Mouse (Mus musculus): ENCODE data around the gene Plxna1.

The Plxna1 gene

DNA sequence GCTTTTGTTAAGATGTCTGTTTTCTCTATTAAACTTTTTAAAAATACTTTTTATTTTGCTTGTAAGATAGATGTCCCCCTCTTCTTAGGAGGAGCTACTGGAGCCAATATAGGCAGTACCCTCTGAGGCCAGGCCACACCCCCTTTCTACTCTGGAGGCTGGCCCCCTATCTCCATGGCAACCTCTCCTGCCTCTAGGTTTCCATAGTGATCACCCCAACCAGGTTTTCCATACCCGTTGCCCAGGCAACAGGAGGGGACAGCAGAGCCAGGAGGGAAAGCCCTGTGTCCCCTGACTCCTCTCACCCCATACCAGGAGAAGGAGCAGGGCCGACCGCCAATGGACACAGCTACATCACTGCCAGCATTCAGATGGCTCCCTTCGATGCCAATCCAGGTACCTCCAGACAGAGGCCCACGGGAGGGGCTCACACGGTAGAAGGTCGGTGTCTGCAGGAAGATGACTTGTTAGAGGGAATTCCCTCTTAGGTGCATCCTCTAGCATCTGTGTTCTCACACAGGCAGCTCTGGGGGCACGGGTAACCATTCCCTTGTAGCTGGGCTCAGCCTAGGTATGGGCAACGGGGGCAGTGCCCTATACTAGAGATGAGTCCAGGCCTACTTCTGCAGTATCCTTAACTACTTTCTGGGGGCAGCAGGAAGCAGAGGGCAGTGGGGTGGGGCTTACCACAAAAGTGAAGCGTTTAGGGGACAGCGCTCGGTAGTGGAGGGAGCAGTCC lies 28.3 kb downstream of the Plxna1 start:
- DNase-seq (ENCODE audit: low read depth, low spot score) = peak; percentile 83

DNA sequence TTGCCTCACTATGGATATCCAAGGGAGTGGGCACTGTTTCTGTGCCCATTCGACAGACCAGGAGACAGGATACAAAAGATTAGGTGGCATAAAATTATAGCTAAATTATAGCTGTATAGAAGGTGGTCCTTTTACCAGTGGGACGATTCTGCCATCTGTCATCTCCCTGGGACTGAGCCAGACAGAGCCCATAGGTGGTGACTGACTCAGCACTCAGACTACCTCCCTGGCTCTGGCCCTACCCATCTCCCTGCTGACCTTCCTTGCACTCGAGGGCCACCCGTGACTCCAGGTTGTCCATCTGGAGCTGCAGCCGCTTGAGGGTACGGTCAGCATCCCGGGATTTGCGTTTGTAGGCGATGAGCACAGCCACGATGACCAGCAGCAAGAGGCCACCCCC lies 31.5 kb downstream of the Plxna1 start:
- no peak for DNase-seq (ENCODE audit: low read depth, low spot score)

DNA sequence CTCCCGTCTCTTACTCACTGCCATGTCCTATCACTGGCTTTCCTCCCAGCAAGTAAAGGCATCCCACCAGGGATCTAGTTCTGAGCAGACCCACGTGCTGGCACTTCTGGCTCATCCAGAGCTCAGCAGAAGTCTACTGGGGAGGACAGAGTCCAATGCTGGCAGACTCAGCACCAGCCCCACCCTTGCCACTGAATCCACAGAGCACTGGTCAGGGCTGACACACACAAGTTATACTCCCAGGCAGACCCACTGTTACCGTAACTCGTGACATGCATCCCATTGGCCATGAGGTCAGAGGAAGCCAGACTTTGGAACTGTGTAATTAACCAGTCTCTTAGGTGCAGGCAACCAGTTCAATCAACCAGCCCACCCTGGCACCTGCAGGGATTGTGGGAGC lies 33.8 kb downstream of the Plxna1 start:
- no peak for DNase-seq (ENCODE audit: low read depth, low spot score)

DNA sequence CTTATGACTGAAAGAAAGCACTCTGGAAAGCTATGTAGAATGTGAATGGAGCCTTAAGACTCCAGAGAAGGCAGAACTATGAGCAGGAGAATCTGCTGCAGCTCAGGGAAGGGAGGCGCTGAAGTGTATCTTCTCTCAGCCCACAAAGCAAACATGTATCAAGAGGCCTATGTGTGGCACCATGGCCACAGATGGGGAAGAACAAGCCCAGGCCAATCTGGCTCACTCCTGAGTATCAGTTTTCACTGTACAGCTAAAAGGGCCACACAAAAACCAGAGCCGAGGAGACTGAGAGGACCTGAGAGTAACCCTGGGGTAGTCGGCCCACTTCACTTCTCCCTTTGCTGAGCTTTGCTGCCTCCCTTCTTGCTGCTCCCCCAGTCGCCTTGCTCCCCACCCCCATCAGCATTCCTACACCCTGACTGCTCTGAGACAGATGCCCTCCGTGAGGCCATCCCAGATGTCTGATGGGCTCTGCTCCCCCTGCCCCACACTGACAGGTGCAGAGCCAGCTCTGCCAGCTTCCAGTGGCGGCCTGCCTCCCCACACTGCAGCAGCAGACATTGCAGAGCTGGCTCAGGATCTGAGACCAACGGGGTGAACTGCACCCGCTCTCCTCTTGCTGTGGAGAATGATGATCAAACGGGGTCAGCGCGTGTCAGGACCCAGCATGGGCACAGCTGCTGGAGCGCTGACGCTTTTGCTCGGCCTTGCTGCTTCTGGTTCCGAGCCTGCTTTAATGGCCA lies 34.5 kb downstream of the Plxna1 start:
- no peak for DNase-seq (ENCODE audit: low read depth, low spot score)

DNA sequence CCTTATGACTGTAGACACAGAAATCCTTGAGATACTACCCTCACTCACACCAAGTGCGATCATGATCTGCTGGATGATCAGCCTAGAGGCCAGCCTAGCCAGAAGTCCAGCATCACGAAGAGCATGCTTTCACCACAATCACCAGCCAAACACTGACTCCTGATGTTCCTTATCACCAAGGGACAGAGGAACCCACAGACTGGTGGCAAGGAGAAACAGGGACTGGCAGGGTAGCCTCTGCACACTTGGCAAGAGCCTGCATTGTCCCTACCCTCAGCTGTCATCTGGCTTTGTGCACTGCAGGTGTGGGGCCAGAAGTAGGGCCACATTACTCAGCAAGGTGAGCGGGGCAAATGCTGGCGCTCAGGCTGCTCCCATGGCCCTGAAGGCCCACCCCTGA lies 37.6 kb downstream of the Plxna1 start:
- no peak for DNase-seq (ENCODE audit: low read depth, low spot score)

DNA sequence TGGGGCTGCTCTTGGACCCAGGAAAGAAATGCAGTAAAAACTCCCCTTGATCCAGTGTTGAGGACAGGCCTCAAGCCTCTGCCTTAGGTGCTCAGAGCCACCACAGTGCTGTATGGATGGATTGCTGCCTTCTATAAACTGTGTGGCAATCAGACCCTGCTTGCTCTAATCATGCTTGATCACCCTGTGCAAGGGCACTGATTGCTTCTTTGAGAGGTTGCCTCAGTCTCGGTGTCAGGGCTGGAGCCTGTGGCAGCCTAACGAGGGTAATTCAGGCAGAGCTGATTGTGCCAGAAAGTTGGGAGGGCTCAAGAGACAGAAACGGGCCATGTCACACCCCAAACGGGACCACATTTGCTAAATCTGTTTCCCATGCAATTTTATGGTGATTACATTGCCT lies 47.2 kb downstream of the Plxna1 start:
- DNase-seq (ENCODE audit: low read depth, low spot score) = no peak

DNA sequence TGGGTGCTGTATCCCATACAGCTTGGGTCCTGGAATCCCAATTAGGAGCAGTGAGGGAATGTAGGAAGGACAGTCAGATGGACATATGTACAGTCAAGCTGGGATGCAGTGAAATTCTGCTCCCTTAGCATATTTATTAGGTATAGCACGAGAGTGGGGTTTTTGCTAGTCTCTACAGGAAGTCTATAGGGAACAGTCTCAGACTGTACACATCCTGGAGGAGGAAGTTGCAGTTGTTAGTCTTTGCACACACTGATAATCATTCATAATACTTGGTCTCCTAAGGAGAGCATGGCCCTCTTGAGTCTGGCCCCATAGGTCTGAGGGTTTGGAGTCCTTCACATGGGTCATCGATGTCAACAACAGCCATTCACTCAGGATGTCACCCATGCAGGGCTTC lies 50.9 kb downstream of the Plxna1 start:
- no peak for DNase-seq (ENCODE audit: low read depth, low spot score)

DNA sequence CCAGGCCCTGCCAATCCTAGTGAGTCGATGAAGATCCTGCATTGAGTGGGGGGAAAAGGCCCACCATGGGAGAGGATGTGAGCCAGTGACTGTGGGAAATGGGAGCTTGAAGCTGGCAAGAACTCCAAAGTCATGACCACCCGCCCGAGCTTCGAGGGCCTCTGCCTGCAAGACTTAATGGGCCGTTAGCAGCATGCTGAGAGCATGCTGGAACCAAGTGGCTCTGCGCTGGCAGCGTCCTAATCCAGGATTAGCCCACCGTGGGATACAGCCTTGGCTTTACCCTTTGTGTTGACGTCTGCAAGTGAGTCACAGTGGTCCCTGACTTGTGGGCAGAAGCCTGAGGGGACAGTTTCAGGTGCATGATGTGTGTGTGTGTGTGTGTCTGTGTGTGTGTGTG lies 52.2 kb downstream of the Plxna1 start:
- DNase-seq (ENCODE audit: low read depth, low spot score) = no peak

DNA sequence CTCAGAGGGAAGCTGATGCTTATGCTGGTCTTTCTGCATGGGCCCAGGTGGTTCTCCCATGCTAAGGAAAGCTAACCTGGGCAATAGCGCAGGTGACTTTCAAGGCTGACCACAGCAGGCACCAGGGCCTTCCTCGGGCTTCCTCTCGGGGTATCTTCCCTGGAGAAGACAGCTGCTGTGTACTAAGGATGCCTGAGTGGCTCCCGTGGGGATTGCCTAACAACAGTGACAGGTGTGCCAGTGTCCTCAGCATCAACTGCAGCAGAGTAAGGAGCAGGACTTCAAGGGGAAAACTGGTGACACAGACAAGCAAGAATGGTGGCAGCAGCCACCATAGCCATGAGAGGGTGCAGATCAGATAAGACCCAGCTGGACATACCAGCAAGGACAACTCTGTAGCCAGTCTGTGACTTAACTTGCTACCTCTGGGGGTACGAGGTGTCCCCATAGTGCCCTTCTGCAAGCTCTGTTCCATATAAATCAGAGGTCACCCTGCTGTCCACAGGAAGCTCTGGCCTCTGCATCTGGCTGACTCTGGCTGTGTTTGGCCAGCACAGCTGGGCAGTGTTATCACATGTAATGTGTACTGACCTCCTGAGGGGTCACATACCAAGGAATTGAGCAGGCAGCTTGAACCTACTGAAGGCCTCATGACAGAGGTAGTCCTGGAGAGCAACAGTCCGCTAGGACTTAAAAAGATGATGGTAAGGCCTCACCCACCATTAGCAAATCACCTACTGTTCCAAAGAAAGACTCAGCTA lies 54.0 kb downstream of the Plxna1 start:
- peak; percentile 32 for DNase-seq (ENCODE audit: low read depth, low spot score)

DNA sequence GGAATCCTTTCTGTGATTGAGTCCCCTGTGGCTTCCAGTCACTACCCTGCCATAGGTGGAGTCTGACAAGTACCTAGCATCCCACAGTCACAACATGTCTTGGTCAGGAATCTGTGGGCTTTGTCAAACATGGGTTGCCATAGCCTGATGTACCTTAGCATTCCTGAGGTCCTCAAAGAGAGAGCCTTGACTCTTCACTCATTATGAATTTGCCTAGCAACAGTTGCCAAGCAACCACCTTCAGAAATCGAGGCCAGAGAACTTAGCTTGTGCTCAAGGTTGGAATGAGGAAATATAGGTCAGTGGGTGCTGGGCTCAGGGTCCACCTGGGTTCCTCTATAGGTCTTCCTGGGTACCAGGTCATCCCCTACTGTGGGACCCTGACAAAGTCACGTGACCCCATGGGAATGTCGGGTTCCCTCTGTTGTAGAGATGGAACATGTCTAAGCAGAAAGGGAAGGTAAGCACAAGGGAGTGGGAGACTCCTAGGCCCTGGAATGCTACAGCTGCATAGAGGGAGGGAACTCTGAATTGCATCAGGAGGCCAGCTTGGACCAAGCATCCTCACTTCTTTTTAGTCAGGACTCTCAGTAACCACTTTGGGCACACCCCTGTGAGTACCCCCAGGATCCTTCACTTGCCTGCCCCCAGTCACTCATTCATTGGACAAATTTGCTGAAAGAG lies 57.9 kb downstream of the Plxna1 start:
- DNase-seq (ENCODE audit: low read depth, low spot score) = no peak

DNA sequence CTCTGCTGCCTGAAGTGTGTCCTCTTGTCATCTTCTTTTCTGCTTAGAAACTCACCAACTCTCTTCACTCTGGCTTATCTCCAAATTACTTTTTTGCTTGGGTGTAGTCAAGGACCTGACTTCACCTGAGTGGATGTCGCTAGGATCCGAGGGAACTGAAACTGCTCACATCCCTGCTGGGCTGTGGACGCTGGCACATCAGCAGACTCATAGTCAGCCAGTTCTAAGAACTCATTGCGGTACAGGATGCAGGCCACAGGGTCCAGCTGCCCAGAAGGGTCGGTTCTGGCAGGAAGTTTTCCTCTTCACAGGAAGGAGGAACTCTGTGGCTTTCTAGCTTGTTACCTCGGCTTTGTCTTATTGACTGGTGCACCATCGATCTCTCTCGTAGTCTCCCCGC lies 62.6 kb downstream of the Plxna1 start:
- DNase-seq (ENCODE audit: low read depth, low spot score) = no peak

DNA sequence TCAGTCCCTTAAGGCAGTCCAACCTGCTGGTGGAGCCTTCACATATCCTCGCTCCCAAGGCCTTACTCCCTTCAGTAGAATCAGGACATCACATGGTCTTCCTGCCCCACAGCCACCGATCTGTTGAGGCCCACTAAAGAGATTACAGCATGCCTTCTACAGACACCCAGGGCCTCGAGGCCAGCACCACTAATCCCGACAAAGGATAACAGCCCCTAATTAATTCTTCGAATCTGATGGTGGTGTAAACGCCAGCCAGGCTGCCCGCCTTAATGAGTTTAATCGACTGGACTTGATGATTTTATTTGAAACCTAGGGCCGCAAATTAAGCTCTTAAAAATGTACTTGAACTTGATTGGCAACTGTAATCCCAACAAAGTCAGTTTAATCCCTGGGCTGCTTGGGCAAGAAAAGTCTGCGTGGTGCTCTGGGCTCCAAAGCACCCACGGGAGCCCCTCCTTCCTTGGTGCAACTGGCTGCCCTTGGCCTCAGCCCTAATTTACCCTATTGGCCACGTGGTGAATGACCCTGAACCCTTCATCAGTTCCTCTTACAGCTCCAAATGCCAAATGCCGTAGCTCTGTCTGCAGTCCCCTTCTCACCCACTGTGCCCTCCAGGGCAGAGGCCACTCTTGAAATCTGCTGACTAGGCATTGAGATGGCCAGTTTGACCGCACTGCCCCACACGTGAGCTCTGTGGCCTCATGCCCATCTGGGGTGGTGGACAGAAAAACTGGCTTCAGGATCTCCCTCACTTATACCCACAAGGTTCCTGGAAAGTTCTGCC lies 65.3 kb downstream of the Plxna1 start:
- no peak for DNase-seq (ENCODE audit: low read depth, low spot score)

DNA sequence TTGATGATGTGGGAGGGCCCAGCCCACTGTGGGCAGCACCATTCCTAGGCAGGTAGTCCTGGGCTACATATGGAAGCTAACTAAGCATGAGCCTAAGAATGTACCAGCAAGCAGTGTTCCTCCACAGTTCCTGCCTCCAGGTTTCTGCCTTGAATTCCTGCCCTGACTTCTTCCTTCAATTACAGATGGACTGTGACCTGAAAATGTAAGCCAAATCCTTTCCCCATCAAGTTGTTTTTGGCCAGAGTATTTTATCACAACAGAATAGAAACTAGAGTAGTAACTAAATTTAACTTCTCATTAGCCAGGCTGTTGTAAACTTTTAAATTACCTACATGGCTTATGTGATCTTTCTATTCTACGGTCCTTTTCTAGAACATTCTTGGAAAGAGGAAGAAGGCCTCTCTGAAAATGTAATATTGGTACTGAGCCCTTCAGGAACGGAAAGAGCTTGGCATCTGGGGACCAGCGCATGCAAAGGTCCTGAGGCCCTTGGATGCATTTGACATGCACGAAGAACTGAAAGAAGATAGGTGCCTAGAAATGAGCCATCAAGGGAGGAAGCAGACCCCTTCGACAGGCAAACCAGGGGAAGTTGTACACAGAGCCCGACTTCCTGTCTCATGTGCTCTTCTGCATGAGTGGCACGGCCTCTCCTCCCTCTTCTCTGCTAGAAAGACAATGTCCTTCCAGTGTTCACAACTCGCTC lies 66.3 kb downstream of the Plxna1 start:
- DNase-seq (ENCODE audit: low read depth, low spot score) = no peak

DNA sequence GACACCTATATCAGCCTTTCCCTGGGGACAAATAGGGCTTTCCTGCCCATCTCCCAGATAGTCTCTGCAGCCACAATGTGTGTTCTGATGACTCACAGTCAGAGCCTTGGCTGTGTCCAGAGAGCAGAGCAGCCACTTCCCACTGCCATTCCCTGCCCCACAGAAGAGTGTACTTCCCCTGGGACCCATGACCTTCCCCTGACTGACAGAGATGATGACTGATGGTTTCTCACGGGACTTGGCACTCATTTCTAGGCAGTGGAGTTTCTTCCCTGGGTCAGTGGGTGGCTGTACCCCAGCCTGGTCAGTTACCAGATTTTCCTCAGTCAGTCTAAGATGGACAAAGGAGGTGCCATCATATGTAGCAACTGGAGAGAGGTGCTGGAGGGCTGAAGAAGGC lies 67.8 kb downstream of the Plxna1 start:
- DNase-seq (ENCODE audit: low read depth, low spot score) = no peak

DNA sequence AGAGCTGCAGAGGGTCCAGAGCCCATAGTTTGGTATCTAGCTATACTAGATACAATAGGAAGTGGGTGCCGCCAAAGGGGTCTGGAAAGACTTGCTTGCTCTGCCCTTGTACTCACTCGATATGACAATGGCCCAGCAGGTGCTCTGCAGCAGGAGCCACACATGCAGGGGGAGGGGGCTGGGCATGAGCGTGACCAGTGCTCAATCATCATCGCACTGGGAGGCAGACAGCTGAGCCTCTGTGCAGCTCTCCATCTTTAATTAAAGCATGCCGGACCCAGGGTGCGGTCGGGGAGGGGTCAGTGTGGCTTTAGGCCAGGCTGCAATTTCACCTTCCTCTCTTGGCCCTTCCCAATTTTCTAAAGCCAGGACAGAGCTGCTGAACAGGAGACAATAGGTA lies 70.9 kb downstream of the Plxna1 start:
- DNase-seq (ENCODE audit: low read depth, low spot score) = no peak

DNA sequence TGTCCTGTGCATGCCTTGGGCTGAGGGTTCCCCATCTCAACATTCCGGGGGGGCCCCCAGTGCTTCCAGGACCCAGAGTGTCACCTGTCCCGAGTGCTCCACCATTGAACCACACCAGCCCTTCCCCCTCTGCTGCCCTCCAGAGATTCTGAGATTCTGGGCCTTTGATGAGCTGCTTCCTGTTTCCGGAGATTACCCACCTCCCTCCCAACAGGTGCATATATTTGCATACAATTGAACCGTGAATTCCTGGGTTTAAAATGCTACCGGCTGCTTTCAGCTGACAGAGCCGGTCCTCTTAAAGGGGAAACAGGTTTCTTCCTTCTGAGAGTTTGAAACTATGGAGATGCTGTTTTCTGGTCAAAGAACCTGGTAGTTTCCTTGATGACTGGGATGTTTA lies 74.3 kb downstream of the Plxna1 start:
- DNase-seq (ENCODE audit: low read depth, low spot score) = no peak

DNA sequence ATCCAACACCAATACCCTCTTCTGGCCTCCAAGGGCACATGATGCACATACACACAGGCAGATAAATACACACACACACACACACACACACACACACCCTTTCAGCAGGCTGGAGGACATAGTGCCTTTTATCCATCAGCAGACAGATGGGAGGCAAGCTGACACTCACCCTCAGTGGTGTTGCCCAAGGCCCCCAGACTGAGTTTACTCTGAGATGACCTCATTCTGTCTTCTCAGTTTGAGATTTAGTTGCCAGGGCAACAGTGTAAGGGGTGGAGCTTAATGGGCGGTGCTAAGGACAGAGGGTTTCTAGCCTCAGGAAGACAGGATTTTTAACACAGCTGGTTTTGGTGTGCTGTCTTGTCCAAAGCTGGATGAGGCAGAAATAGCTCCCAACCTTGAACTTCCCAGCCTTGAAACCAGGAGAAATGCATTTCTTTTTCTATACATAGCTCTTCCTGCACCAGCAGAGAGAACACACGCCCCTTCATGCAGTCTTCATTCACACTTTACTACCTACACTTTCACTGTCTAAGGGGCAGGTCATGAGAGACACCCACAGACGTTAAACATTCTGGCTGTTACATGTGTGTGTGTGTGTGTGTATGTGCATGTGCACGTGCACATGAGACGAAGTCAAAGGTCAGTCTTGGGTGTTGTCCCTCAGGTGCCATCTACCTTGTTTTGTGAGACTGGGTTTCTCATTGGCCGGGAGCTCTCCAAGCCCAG lies 75.6 kb downstream of the Plxna1 start:
- DNase-seq (ENCODE audit: low read depth, low spot score) = peak; percentile 78

DNA sequence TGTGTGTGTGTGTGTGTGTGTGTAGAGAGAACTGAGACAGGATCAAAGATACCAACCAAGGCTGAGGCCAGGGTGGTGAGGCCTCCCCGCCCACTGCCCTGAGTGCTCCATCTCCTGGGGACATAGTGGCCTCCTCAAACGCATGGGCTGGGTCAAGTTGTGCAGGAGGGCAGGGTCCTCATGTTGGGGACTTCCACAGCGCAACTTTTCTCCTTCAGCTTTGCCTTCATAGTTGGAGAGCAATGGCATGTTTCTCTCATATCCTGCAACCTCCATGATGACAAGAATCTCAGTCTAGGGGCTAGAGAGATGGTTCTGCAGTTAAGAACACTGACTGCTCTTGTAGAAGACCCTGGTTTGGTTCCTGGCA lies 76.1 kb downstream of the Plxna1 start:
- no peak for DNase-seq (ENCODE audit: low read depth, low spot score)

DNA sequence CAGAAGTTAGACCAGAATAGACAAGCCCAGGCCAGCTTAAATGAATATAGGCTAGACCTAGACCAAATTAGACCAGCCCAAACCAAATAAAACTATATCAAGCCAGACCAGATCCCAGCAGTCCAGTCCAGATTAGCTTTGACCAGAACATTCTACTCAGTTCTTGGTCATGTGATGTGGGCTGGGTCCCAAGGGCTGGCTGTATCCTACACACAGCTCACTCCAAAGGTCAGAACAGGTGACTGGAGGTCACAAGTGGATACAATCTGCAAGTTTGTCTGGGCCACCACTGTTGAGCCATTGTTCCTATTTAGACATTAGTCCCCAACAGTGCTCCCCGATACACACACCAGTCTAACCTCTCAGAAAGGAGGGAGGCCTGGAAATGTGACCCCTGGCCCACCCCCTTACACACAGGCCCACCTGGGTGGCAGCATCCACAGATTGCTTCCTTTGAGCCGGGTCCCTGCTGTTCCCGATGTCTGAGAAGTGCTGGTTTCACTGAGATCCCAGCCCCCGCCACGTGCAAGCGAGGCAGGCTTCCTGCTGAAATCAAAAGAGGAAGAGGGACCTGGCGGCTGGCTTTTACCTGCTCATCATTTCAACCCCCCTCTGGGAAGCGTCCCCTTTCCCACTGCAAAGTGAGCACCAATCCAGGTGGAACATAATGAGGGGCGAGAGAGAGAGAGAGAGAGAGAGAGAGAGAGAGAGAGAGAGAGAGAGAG lies 76.7 kb downstream of the Plxna1 start:
- no peak for DNase-seq (ENCODE audit: low read depth, low spot score)
